Mouse (Mus musculus): ENCODE results near the gene Zfp607b. TPM values are rescaled to one million over a fixed set of nuclear protein-coding genes. Genes with fewer than 3 reads are reported as not detected.

Zfp607b gene
- total and polyA plus RNA-seq, 3 experiments: 0.04 to 4.4 (median 1.7) TPM

DNA sequence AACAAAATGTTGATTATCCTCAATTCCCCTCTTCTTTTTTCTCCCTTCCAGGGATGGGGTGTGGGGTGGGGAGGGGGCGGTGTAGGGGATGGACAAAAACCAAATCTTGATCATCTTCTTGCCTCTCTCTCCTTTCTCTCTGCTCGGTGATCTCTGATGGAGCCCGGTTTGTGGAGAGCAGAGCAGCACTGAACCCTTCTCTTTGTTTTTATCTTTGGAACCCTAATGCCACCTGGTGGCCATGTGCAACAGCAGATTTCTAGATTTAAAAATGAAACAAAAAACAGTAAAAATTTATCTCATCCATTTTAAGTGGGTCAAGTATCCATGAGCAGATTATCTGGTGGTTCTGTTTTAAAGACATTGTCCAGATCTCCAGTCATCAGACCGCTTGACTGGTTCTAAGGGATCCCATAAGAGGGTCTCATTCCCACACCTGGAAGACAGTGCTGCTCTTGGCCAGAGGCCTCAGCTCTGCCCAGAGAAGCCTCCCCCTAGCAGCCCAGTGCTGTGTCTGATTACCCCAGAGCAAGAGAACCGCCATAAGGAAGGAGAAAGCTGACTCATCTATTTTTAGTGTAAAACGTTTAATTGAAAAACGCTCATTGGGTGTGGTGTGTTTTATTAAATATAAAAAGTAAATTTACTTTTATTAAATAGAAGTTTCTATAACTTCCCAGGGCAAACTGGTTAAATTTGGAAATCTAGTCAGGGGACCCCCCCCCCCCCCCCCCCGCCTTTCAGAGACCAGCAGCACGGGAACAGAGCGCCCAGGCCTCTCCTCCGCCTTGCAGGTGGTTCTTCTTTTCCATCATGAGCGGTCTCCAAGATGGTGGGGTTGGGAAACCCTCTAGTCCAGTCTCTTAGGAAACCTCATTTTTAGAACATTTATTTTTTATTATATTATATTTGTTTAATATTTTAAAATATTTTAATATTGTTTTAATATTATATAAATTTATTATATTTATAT, 36.7 kb downstream of the Zfp607b start:
- no peak overlapping the region for H3K4me3 ChIP-seq (ENCODE audit: low read depth, low read length)
- H3K36me3 ChIP-seq (replicated peaks): no peaks in the 10 kb centered on the region
- TF ChIP-seq CTCF (IDR thresholded peaks at IDR 0.05; ENCODE audit: low read depth, low read length): 0 out of 2 replicates have a peak, but pooled peaks have one; percentile 14
- no peak for TF ChIP-seq GATA2 (IDR thresholded peaks at IDR 0.05; ENCODE audit: borderline replicate concordance, low read depth, low read length)
- H3K4me1 ChIP-seq (ENCODE audit: insufficient read depth, low read depth, low read length): peaks cover 14% of the 10 kb centered on the region
- no peaks in the 10 kb centered on the region for H3K9me3 ChIP-seq (replicated peaks)
- peak; percentile 32 for DNase-seq (ENCODE audit: low spot score)
- peak; percentile 22; the same call in 1 of the 2 replicates for ATAC-seq (ENCODE audit: extremely low read depth, insufficient number of reproducible peaks, low FRiP score, poor library complexity, severe bottlenecking)
- peaks cover 10% of the 10 kb centered on the region for H3K27me3 ChIP-seq (ENCODE audit: insufficient read depth, low read length)

DNA sequence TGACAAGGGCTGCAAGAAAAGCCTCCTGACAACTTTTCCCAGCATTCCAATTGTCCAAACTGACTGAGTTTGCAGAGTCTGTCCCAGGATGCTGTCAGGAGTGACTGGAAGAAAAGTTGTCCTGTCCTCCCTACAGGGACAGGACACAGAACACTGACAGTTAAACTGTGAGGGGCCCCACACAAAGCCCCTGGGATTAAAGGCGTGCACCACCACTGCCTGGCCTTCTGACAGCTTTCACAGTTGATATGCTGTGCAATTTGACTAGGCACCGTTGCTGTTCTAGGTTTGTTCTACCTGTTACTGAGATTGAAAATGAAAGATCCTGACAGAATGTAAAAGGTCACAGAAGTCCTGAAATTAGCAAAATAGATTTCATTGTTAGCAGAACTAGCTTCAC, 38.3 kb downstream of the Zfp607b start:
- no peak for ATAC-seq (ENCODE audit: extremely low read depth, insufficient number of reproducible peaks, low FRiP score, poor library complexity, severe bottlenecking)
- TF ChIP-seq POLR2AphosphoS5 (IDR thresholded peaks at IDR 0.05; ENCODE audit: insufficient replicate concordance, low read depth, low read length) (no peak), TAL1 (conservative IDR thresholded peaks at IDR 0.05; ENCODE audit: low read depth, low read length) (no peak), GATA2 (IDR thresholded peaks at IDR 0.05; ENCODE audit: borderline replicate concordance, low read depth, low read length) (no peak), GATA1 (IDR thresholded peaks at IDR 0.05; ENCODE audit: borderline replicate concordance, low read length) (no peak), CTCF (IDR thresholded peaks at IDR 0.05; ENCODE audit: low read depth, low read length) (no peak)
- Histone ChIP-seq H3K4me3 (ENCODE audit: low read depth, low read length) (no peak overlapping the region), H3K36me3 (replicated peaks) (no peaks in the 10 kb centered on the region), H3K4me1 (ENCODE audit: insufficient read depth, low read depth, low read length) (peaks cover 25% of the 10 kb centered on the region), H3K9me3 (replicated peaks) (no peaks in the 10 kb centered on the region), H3K27me3 (ENCODE audit: insufficient read depth, low read length) (0 out of 2 replicates have a peak, but pooled peaks cover 3% of the 10 kb centered on the region)
- DNase-seq (ENCODE audit: low spot score): no peak

DNA sequence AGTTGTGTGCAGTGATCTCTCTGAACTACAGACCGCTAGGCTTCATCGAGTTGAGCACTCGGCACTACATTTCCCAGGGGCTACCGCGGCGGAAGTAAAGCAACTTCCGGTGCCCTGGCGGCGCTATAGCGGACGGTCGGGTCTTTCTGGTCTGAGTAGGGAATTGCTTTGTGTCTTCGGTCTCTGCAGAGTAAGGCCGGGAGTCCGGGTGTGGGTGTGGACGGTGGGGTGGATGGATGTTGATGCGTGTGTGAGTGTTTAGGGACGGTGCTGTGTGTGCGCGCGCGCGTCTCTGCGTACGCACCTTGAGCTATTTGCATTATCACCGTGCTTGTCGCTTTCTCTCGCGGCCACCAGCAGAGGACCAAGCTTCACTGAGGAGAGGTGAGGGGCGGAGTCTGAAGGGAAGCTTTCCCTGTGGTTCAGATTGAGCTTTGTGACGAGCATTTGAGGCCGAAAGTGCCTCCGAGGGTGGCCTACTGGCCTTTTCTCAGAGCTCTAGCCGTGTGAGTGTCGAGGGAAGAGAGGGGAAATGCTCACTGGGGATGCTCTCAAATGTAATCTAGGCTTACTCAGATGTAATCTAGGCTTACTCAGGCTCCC, 42.2 kb downstream of the Zfp607b start, which contains the start of gene Zfp60:
Gene Zfp60, plus strand, starts transcription at position 109 of the 603 bp plus-strand sequence.
- peak; percentile 80 for DNase-seq (ENCODE audit: low spot score)
- Histone ChIP-seq H3K4me1 (ENCODE audit: insufficient read depth, low read depth, low read length) (peaks cover 34% of the 10 kb centered on the region), H3K27me3 (ENCODE audit: insufficient read depth, low read length) (0 out of 2 replicates have a peak, but pooled peaks cover 3% of the 10 kb centered on the region), H3K9me3 (replicated peaks) (no peaks in the 10 kb centered on the region), H3K36me3 (replicated peaks) (peaks cover 17% of the 10 kb centered on the region), H3K4me3 (ENCODE audit: low read depth, low read length) (peak within 1 kb of the TSS; percentile 79)
- TF ChIP-seq CTCF (IDR thresholded peaks at IDR 0.05; ENCODE audit: low read depth, low read length): no peak
- no peak for TF ChIP-seq GATA1 (IDR thresholded peaks at IDR 0.05; ENCODE audit: borderline replicate concordance, low read length)
- no peak for TF ChIP-seq TAL1 (conservative IDR thresholded peaks at IDR 0.05; ENCODE audit: low read depth, low read length)
- TF ChIP-seq GATA2 (IDR thresholded peaks at IDR 0.05; ENCODE audit: borderline replicate concordance, low read depth, low read length): no peak
- peak; percentile 86 for ATAC-seq (ENCODE audit: extremely low read depth, insufficient number of reproducible peaks, low FRiP score, poor library complexity, severe bottlenecking)

DNA sequence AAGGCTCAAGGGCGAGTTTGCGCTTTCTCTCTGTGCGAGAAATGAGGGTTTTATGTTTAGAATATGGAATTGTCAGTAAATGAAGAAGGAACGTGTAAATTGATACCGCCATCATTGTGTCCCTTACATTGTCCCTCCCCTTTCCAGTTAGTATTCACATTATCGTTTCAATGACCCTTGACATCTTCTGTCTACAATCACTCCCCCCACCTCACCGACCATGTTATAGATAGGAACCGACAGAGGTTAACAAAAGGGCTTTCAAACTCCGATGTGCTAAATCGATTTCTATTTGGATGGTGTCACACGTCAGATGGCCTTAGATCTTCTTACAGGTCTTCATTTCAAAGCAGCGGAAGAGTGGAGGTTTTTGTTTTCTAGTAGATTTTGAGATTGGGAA, 42.8 kb downstream of the Zfp607b start:
- no peak for TF ChIP-seq POLR2AphosphoS5 (IDR thresholded peaks at IDR 0.05; ENCODE audit: insufficient replicate concordance, low read depth, low read length)
- TF ChIP-seq TAL1 (conservative IDR thresholded peaks at IDR 0.05; ENCODE audit: low read depth, low read length): no peak
- TF ChIP-seq GATA1 (IDR thresholded peaks at IDR 0.05; ENCODE audit: borderline replicate concordance, low read length): no peak
- TF ChIP-seq GATA2 (IDR thresholded peaks at IDR 0.05; ENCODE audit: borderline replicate concordance, low read depth, low read length): no peak
- TF ChIP-seq CTCF (IDR thresholded peaks at IDR 0.05; ENCODE audit: low read depth, low read length): no peak
- Histone ChIP-seq H3K36me3 (replicated peaks) (peaks cover 17% of the 10 kb centered on the region), H3K4me1 (ENCODE audit: insufficient read depth, low read depth, low read length) (peaks cover 32% of the 10 kb centered on the region), H3K9me3 (replicated peaks) (no peaks in the 10 kb centered on the region), H3K27me3 (ENCODE audit: insufficient read depth, low read length) (0 out of 2 replicates have a peak, but pooled peaks cover 3% of the 10 kb centered on the region), H3K4me3 (ENCODE audit: low read depth, low read length) (peak overlapping the region; percentile 79)
- DNase-seq (ENCODE audit: low spot score) (peak; percentile 1), ATAC-seq (ENCODE audit: extremely low read depth, insufficient number of reproducible peaks, low FRiP score, poor library complexity, severe bottlenecking) (no peak)

- no peaks in the 10 kb centered on the region for H3K9me3 ChIP-seq (replicated peaks)
- DNase-seq (ENCODE audit: low spot score): no peak
- ATAC-seq (ENCODE audit: extremely low read depth, insufficient number of reproducible peaks, low FRiP score, poor library complexity, severe bottlenecking): no peak
- H3K4me3 ChIP-seq (ENCODE audit: low read depth, low read length): no peak overlapping the region; the same call in 1 of the 2 replicates
- H3K27me3 ChIP-seq (ENCODE audit: insufficient read depth, low read length): 0 out of 2 replicates have a peak, but pooled peaks cover 3% of the 10 kb centered on the region
- H3K4me1 ChIP-seq (ENCODE audit: insufficient read depth, low read depth, low read length): peaks cover 27% of the 10 kb centered on the region
- TF ChIP-seq CTCF (IDR thresholded peaks at IDR 0.05; ENCODE audit: low read depth, low read length) (no peak), GATA2 (IDR thresholded peaks at IDR 0.05; ENCODE audit: borderline replicate concordance, low read depth, low read length) (no peak), POLR2AphosphoS5 (IDR thresholded peaks at IDR 0.05; ENCODE audit: insufficient replicate concordance, low read depth, low read length) (no peak), GATA1 (IDR thresholded peaks at IDR 0.05; ENCODE audit: borderline replicate concordance, low read length) (no peak), TAL1 (conservative IDR thresholded peaks at IDR 0.05; ENCODE audit: low read depth, low read length) (no peak)
- peaks cover 19% of the 10 kb centered on the region for H3K36me3 ChIP-seq (replicated peaks)
These were observed 43.4 kb downstream of the Zfp607b start for GRCm38 (mm10) chr7:27732508-27732907.

DNA sequence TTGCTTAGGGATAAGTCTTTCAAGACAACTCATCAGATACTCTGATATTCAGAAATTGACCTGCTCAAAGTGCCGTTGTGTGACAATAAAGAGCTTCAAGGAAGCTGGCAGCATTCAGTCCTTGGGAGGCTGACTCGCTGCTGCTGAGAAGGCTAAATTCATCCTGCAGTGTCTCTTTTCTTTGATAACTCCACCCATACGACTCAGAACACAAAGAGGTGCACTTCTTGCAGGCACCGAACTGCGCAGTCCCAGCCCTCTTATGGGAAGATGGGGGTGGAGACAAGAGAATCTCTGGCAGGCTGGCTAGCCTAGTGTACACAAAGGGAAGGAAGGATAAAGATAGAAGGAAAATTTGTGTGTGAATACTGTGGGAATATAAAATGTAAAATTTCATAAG, 46.3 kb downstream of the Zfp607b start:
- TF ChIP-seq POLR2AphosphoS5 (IDR thresholded peaks at IDR 0.05; ENCODE audit: insufficient replicate concordance, low read depth, low read length): no peak
- Histone ChIP-seq H3K9me3 (replicated peaks) (no peaks in the 10 kb centered on the region), H3K4me3 (ENCODE audit: low read depth, low read length) (no peak overlapping the region), H3K36me3 (replicated peaks) (peaks cover 43% of the 10 kb centered on the region), H3K4me1 (ENCODE audit: insufficient read depth, low read depth, low read length) (peaks cover 22% of the 10 kb centered on the region), H3K27me3 (ENCODE audit: insufficient read depth, low read length) (no peaks in the 10 kb centered on the region)
- DNase-seq (ENCODE audit: low spot score) (no peak), ATAC-seq (ENCODE audit: extremely low read depth, insufficient number of reproducible peaks, low FRiP score, poor library complexity, severe bottlenecking) (no peak)

Other genes with a start within 250 kb of the Zfp607b start
- 0.92 and 2.9 TPM in 2 replicates for gene Sptbn4, start 241.7 kb upstream of the Zfp607b start, total RNA-seq (2014; fragmentation: Nextera tagmentation)
- 1.1 and 1.2 TPM in 2 replicates for gene Sptbn4, start 241.7 kb upstream of the Zfp607b start, total RNA-seq (2017)
- gene Sptbn4, start 241.7 kb upstream of the Zfp607b start, polyA plus RNA-seq (2012): 0.91 and 1.1 TPM in 2 replicates
- gene Blvrb, start 241.4 kb upstream of the Zfp607b start, total RNA-seq (2014; fragmentation: Nextera tagmentation): 438 and 479 TPM in 2 replicates
- gene Blvrb, start 241.4 kb upstream of the Zfp607b start, total RNA-seq (2017): 212 and 254 TPM in 2 replicates
- 394 and 460 TPM in 2 replicates for gene Blvrb, start 241.4 kb upstream of the Zfp607b start, polyA plus RNA-seq (2012)
- 5.2 and 9.0 TPM in 2 replicates for gene Sertad3, start 215.6 kb upstream of the Zfp607b start, total RNA-seq (2014; fragmentation: Nextera tagmentation)
- 15.8 and 18.1 TPM in 2 replicates for gene Sertad3, start 215.6 kb upstream of the Zfp607b start, total RNA-seq (2017)
- 24.0 and 27.0 TPM in 2 replicates for gene Sertad3, start 215.6 kb upstream of the Zfp607b start, polyA plus RNA-seq (2012)
- gene Sertad1, start 202.4 kb upstream of the Zfp607b start, total RNA-seq (2014; fragmentation: Nextera tagmentation): 18.5 and 18.6 TPM in 2 replicates
- gene Sertad1, start 202.4 kb upstream of the Zfp607b start, total RNA-seq (2017): 62.3 and 63.1 TPM in 2 replicates
- 56.9 and 75.3 TPM in 2 replicates for gene Sertad1, start 202.4 kb upstream of the Zfp607b start, polyA plus RNA-seq (2012)
- 1.5 and 1.7 TPM in 2 replicates for gene Prx, start 190.0 kb upstream of the Zfp607b start, total RNA-seq (2014; fragmentation: Nextera tagmentation)
- 0.93 and 1.3 TPM in 2 replicates for gene Prx, start 190.0 kb upstream of the Zfp607b start, total RNA-seq (2017)
- gene Prx, start 190.0 kb upstream of the Zfp607b start, polyA plus RNA-seq (2012): 2.3 and 2.7 TPM in 2 replicates
- 0.38 TPM in 1 of 2 replicates, not detected in the other for gene Hipk4, start 166.1 kb upstream of the Zfp607b start, total RNA-seq (2014; fragmentation: Nextera tagmentation)
- gene Hipk4, start 166.1 kb upstream of the Zfp607b start, total RNA-seq (2017): 0.11 and 0.12 TPM in 2 replicates
- 0.09 and 0.11 TPM in 2 replicates for gene Hipk4, start 166.1 kb upstream of the Zfp607b start, polyA plus RNA-seq (2012)
- gene Pld3, start 136.1 kb upstream of the Zfp607b start, total RNA-seq (2014; fragmentation: Nextera tagmentation): 10.5 and 16.0 TPM in 2 replicates
- gene Pld3, start 136.1 kb upstream of the Zfp607b start, total RNA-seq (2017): 7.2 TPM in 2 replicates
- 19.5 and 23.1 TPM in 2 replicates for gene Pld3, start 136.1 kb upstream of the Zfp607b start, polyA plus RNA-seq (2012)
- 18.8 and 26.0 TPM in 2 replicates for gene 2310022A10Rik, start 136.1 kb upstream of the Zfp607b start, total RNA-seq (2014; fragmentation: Nextera tagmentation)
- gene 2310022A10Rik, start 136.1 kb upstream of the Zfp607b start, total RNA-seq (2017): 5.2 and 10.0 TPM in 2 replicates
- 61.2 and 61.5 TPM in 2 replicates for gene 2310022A10Rik, start 136.1 kb upstream of the Zfp607b start, polyA plus RNA-seq (2012)
- gene Akt2, start 97.8 kb upstream of the Zfp607b start, total RNA-seq (2014; fragmentation: Nextera tagmentation): 69.0 and 84.8 TPM in 2 replicates
- gene Akt2, start 97.8 kb upstream of the Zfp607b start, total RNA-seq (2017): 41.7 and 42.1 TPM in 2 replicates
- 46.0 and 52.4 TPM in 2 replicates for gene Akt2, start 97.8 kb upstream of the Zfp607b start, polyA plus RNA-seq (2012)
- not detected in 2 replicates for gene Ttc9b, start 35.4 kb upstream of the Zfp607b start, total RNA-seq (2014; fragmentation: Nextera tagmentation)
- not detected in 2 replicates for gene Ttc9b, start 35.4 kb upstream of the Zfp607b start, total RNA-seq (2017)
- gene Ttc9b, start 35.4 kb upstream of the Zfp607b start, polyA plus RNA-seq (2012): not detected in 2 replicates
- 5.9 and 8.0 TPM in 2 replicates for gene Map3k10, start 14.7 kb upstream of the Zfp607b start, total RNA-seq (2014; fragmentation: Nextera tagmentation)
- 8.6 and 10.8 TPM in 2 replicates for gene Map3k10, start 14.7 kb upstream of the Zfp607b start, total RNA-seq (2017)
- 25.1 and 34.7 TPM in 2 replicates for gene Map3k10, start 14.7 kb upstream of the Zfp607b start, polyA plus RNA-seq (2012)
- 16.3 and 21.4 TPM in 2 replicates for gene Zfp60, start 42.0 kb downstream of the Zfp607b start, total RNA-seq (2014; fragmentation: Nextera tagmentation)
- gene Zfp60, start 42.0 kb downstream of the Zfp607b start, total RNA-seq (2017): 7.1 and 9.4 TPM in 2 replicates
- gene Zfp60, start 42.0 kb downstream of the Zfp607b start, polyA plus RNA-seq (2012): 0.26 and 0.70 TPM in 2 replicates
- 6.0 and 8.0 TPM in 2 replicates for gene Zfp626, start 117.9 kb downstream of the Zfp607b start, total RNA-seq (2014; fragmentation: Nextera tagmentation)
- 6.2 and 6.3 TPM in 2 replicates for gene Zfp626, start 117.9 kb downstream of the Zfp607b start, total RNA-seq (2017)
- gene Zfp626, start 117.9 kb downstream of the Zfp607b start, polyA plus RNA-seq (2012): 0.13 and 0.14 TPM in 2 replicates
- gene Zfp59, start 149.3 kb downstream of the Zfp607b start, total RNA-seq (2014; fragmentation: Nextera tagmentation): 9.6 TPM in 2 replicates
- 8.9 and 9.2 TPM in 2 replicates for gene Zfp59, start 149.3 kb downstream of the Zfp607b start, total RNA-seq (2017)
- 0.15 and 0.33 TPM in 2 replicates for gene Zfp59, start 149.3 kb downstream of the Zfp607b start, polyA plus RNA-seq (2012)
- gene Zfp607a, start 168.2 kb downstream of the Zfp607b start, total RNA-seq (2014; fragmentation: Nextera tagmentation): 17.5 and 19.6 TPM in 2 replicates
- 12.2 and 15.5 TPM in 2 replicates for gene Zfp607a, start 168.2 kb downstream of the Zfp607b start, total RNA-seq (2017)
- gene Zfp607a, start 168.2 kb downstream of the Zfp607b start, polyA plus RNA-seq (2012): 0.22 and 0.29 TPM in 2 replicates
- 1.7 and 2.4 TPM in 2 replicates for gene Zfp974, start 240.1 kb downstream of the Zfp607b start, total RNA-seq (2014; fragmentation: Nextera tagmentation)
- 0.64 and 2.2 TPM in 2 replicates for gene Zfp974, start 240.1 kb downstream of the Zfp607b start, total RNA-seq (2017)
- 0.03 TPM in 1 of 2 replicates, not detected in the other for gene Zfp974, start 240.1 kb downstream of the Zfp607b start, polyA plus RNA-seq (2012)